8 mouse cellular contexts compared by ENCODE assay signal in the genomic region with DNA sequence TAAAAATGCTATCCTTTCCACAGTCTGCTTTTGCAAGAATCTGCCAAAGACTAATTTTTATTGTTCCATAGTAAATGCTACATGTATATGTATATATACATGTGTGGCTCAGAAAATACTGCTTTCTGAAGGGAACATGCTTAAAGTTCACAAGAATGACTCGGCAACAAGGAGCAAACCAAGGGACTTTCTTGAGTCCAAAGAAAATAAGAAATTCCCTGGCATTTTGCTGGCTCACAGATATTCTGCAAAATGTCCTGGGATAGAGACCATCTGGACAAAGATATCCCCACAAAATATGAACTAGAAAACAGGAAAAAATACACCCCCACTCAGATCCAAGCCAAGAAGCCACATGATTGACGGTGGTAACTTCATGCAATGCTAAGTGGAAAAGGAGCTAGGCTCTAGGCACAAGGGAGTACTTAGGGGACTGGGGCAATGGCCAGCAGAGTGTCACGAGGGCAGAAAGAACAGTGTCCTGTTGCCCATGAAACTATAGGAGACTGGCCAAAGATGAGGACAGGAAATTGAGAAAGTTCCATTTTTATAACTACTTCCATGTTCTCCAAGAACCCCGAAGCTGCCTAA.
DNase-seq lines count a peak whose midpoint lies in the region; ATAC-seq lines count a peak whose summit lies in the region.

No protein-coding gene starts in this region.

- peak; percentile 7; the same call in 1 of the 2 replicates for ATAC-seq in forebrain, embryonic 13.5 days
- ATAC-seq in hindbrain, embryonic 14.5 days (ENCODE audit: low FRiP score), result no peak
- ATAC-seq in liver, embryonic 11.5 days (replicated peaks; ENCODE audit: low FRiP score), result no peak

- peaks cover 19% of the 10 kb centered on the region for H3K4me1 ChIP-seq in forebrain, embryonic 13.5 days
- 0 out of 2 replicates have a peak, but pooled peaks cover 6% of the 10 kb centered on the region for H3K4me1 ChIP-seq in hindbrain, embryonic 14.5 days (replicated peaks; ENCODE audit: control insufficient read depth, insufficient read depth, low read length)
- H3K4me1 ChIP-seq in liver, embryonic 11.5 days (replicated peaks; ENCODE audit: control insufficient read depth, insufficient read depth, low read length), result no peaks in the 10 kb centered on the region

- no peaks in the 10 kb centered on the region for H3K36me3 ChIP-seq in forebrain, embryonic 13.5 days (ENCODE audit: poor library complexity, severe bottlenecking)
- no peaks in the 10 kb centered on the region for H3K36me3 ChIP-seq in hindbrain, embryonic 14.5 days (replicated peaks; ENCODE audit: control insufficient read depth, insufficient read depth)
- H3K36me3 ChIP-seq in liver, embryonic 11.5 days (ENCODE audit: control insufficient read depth, insufficient read depth, low read length), result no peaks in the 10 kb centered on the region

- H3K27me3 ChIP-seq in forebrain, embryonic 13.5 days, result no peaks in the 10 kb centered on the region
- no peaks in the 10 kb centered on the region for H3K27me3 ChIP-seq in hindbrain, embryonic 14.5 days (ENCODE audit: control insufficient read depth, insufficient read depth, low read length)
- H3K27me3 ChIP-seq in liver, embryonic 11.5 days (replicated peaks; ENCODE audit: control insufficient read depth, insufficient read depth, low read length), result no peaks in the 10 kb centered on the region

- peak; percentile 47 for DNase-seq in adrenal gland, adult 2 months
- DNase-seq in adrenal gland, postnatal 4 days (ENCODE audit: low spot score in 2 of 2), result no peak
- DNase-seq in hindbrain, embryonic 14.5 days (ENCODE audit: low spot score), result no peak
- DNase-seq in lung, postnatal 14 days, result peak; percentile 20
- no peak for DNase-seq in spleen, postnatal 4 days (ENCODE audit: low spot score in 2 of 2)
- DNase-seq in natural killer cell, adult 2 months (ENCODE audit: low spot score in 2 of 2), result no peak
- no peak for DNase-seq in liver, embryonic 11.5 days (ENCODE audit: low spot score)

- peak overlapping the region; percentile 58 for H3K4me2 ChIP-seq in forebrain, embryonic 13.5 days
- peak overlapping the region; percentile 54 for H3K4me2 ChIP-seq in hindbrain, embryonic 14.5 days (replicated peaks)
- H3K4me2 ChIP-seq in liver, embryonic 11.5 days, result no peak overlapping the region

- H3K4me3 ChIP-seq in forebrain, embryonic 13.5 days, result no peak overlapping the region
- peak overlapping the region; percentile 21 for H3K4me3 ChIP-seq in hindbrain, embryonic 14.5 days (replicated peaks; ENCODE audit: low read length)
- no peak overlapping the region for H3K4me3 ChIP-seq in liver, embryonic 11.5 days (ENCODE audit: low read depth, low read length)

- no peak overlapping the region for H3K9ac ChIP-seq in forebrain, embryonic 13.5 days
- H3K9ac ChIP-seq in hindbrain, embryonic 14.5 days, result no peak overlapping the region
- no peak overlapping the region for H3K9ac ChIP-seq in liver, embryonic 11.5 days (ENCODE audit: low read depth, low read length)

- peak overlapping the region; percentile 91 for H3K27ac ChIP-seq in forebrain, embryonic 13.5 days
- peak overlapping the region; percentile 84 for H3K27ac ChIP-seq in hindbrain, embryonic 14.5 days
- H3K27ac ChIP-seq in liver, embryonic 11.5 days (ENCODE audit: low read depth, low read length), result no peak overlapping the region

- H3K9me3 ChIP-seq in forebrain, embryonic 13.5 days (replicated peaks), result no peaks in the 10 kb centered on the region
- no peaks in the 10 kb centered on the region for H3K9me3 ChIP-seq in hindbrain, embryonic 14.5 days (ENCODE audit: control insufficient read depth, low read length)
- H3K9me3 ChIP-seq in liver, embryonic 11.5 days (ENCODE audit: control insufficient read depth, low read length), result no peaks in the 10 kb centered on the region

- 67% methylated on average over 4 of the region's 4 CpGs for WGBS in forebrain, embryonic 13.5 days
- WGBS in hindbrain, embryonic 14.5 days, result 61% methylated on average over 4 of the region's 4 CpGs
- 65% methylated on average over 4 of the region's 4 CpGs for WGBS in liver, embryonic 11.5 days

Comparison
In these comparisons a context has a peak if more than half of its experiments do, and no peak if none do; other contexts are left out.
1. DNase-seq: peak in adrenal gland, adult 2 months (single experiment) and lung, postnatal 14 days (single experiment); none in adrenal gland, postnatal 4 days (0 of 2), hindbrain, embryonic 14.5 days (single experiment), spleen, postnatal 4 days (0 of 2), natural killer cell, adult 2 months (0 of 2) and liver, embryonic 11.5 days (single experiment).